Mouse (Mus musculus) CH12.LX (cell line): ENCODE data around the gene Ing1. TPM values are rescaled to one million over a fixed set of nuclear protein-coding genes. Genes with fewer than 3 reads are reported as not detected.
A peak's percentile ranks its signal among the peaks of the same experiment; 100 is the strongest.

Source experiments
- DNase-seq: peaks from one replicate; pipeline ENCODE4 v3.0.0-alpha.2; 2013; ENCODE audit errors: extremely low read depth
- H3K27ac ChIP-seq: 2 replicates; pipeline ENCODE4 v1.5.1; 2012; ENCODE audit warnings: low read depth, mild to moderate bottlenecking, control low read depth, moderate library complexity; ENCODE audit not compliant: insufficient read depth
- H3K27me3 ChIP-seq: replicated peaks from 2 replicates; pipeline ENCODE3; 2012; ENCODE audit warnings: inconsistent platforms
- H3K36me3 ChIP-seq, 2 experiments: replicated peaks in 1 of 2; 2 replicates each; pipeline versions ENCODE3 to v1.6.1; 2012; ENCODE audit warnings: inconsistent platforms in 1 of 2, low read length in 1 of 2, mild to moderate bottlenecking in 1 of 2, mixed read lengths in 1 of 2, moderate library complexity in 1 of 2; ENCODE audit not compliant: control insufficient read depth in 1 of 2, insufficient read depth in 1 of 2
- H3K4me1 ChIP-seq, 2 experiments: 2 replicates each; pipeline ENCODE4 v1.6.1; 2012; ENCODE audit warnings: inconsistent platforms in 1 of 2, moderate library complexity in 1 of 2; ENCODE audit not compliant: insufficient read depth in 2 of 2, control insufficient read depth in 1 of 2
- H3K4me2 ChIP-seq: 2 replicates; pipeline ENCODE4 v1.6.1; 2012; ENCODE audit warnings: low read depth, mild to moderate bottlenecking, control low read depth; ENCODE audit not compliant: poor library complexity, insufficient read depth, severe bottlenecking
- H3K4me3 ChIP-seq, 3 experiments: fragments of 150-350 bp in 1 of 3; sonication (generic) in 1 of 3; replicated peaks in 1 of 3; 2 replicates each; pipeline versions ENCODE3 to v1.5.1; 2011 to 2012; ENCODE audit warnings: low read depth in 2 of 3, low read length in 2 of 3, mild to moderate bottlenecking in 2 of 3, moderate library complexity in 2 of 3, control low read depth in 1 of 3, improper control_type of control experiment in 1 of 3, inconsistent platforms in 1 of 3, mixed read lengths in 1 of 3; ENCODE audit not compliant: poor library complexity in 1 of 3
- H3K79me2 ChIP-seq: replicated peaks from 2 replicates; pipeline ENCODE4 v1.6.1; 2012; ENCODE audit warnings: mild to moderate bottlenecking, moderate library complexity; ENCODE audit not compliant: control insufficient read depth, poor library complexity, insufficient read depth, severe bottlenecking; ENCODE audit errors: extremely low read depth
- H3K9ac ChIP-seq: 2 replicates; pipeline ENCODE4 v1.6.1; 2012; ENCODE audit warnings: low read depth, mild to moderate bottlenecking, control low read depth, moderate library complexity; ENCODE audit not compliant: insufficient read depth
- H3K9me3 ChIP-seq: replicated peaks from 2 replicates; pipeline ENCODE3; 2012; ENCODE audit warnings: low read length, inconsistent platforms, mixed read lengths
- BHLHE40 ChIP-seq: IDR thresholded peaks from 2 replicates; pipeline ENCODE4 v1.6.1; 2011; ENCODE audit warnings: mild to moderate bottlenecking, low read depth, low read length, improper control_type of control experiment
- CHD1 ChIP-seq: IDR thresholded peaks from 2 replicates; pipeline ENCODE4 v1.6.1; 2012; ENCODE audit warnings: low read depth, low read length, improper control_type of control experiment, inconsistent platforms
- CHD2 ChIP-seq: IDR thresholded peaks from 2 replicates; pipeline ENCODE4 v1.6.1; 2011; ENCODE audit warnings: low read length, improper control_type of control experiment
- E2F4 ChIP-seq: IDR thresholded peaks from 2 replicates; pipeline ENCODE4 v1.6.1; 2011; ENCODE audit warnings: low read depth, low read length, improper control_type of control experiment; ENCODE audit not compliant: insufficient replicate concordance
- ELF1 ChIP-seq: IDR thresholded peaks from 2 replicates; pipeline ENCODE4 v1.6.1; 2014; ENCODE audit warnings: low read depth, mild to moderate bottlenecking, inconsistent platforms, low read length, improper control_type of control experiment
- GABPA ChIP-seq: IDR thresholded peaks from 2 replicates; pipeline ENCODE4 v1.6.1; 2012; ENCODE audit warnings: low read depth, low read length, improper control_type of control experiment, inconsistent platforms; ENCODE audit not compliant: insufficient replicate concordance
- HCFC1 ChIP-seq: IDR thresholded peaks from 2 replicates; pipeline ENCODE4 v1.6.1; 2012; ENCODE audit warnings: low read depth, mild to moderate bottlenecking, inconsistent platforms, low read length, improper control_type of control experiment
- IRF4 ChIP-seq: IDR thresholded peaks from 2 replicates; pipeline ENCODE4 v1.6.1; 2014; ENCODE audit warnings: low read depth, mild to moderate bottlenecking, inconsistent platforms, low read length, improper control_type of control experiment
- JUN ChIP-seq: IDR thresholded peaks from 2 replicates; pipeline ENCODE4 v1.6.1; 2011; ENCODE audit warnings: low read depth, mild to moderate bottlenecking, low read length, improper control_type of control experiment, moderate library complexity; ENCODE audit not compliant: insufficient read depth
- JUND ChIP-seq: conservative IDR thresholded peaks from 2 replicates; pipeline ENCODE4 v1.6.1; 2011; ENCODE audit warnings: low read depth, low read length, improper control_type of control experiment
- KAT2A ChIP-seq: IDR thresholded peaks from 2 replicates; pipeline ENCODE4 v1.6.1; 2012; ENCODE audit warnings: low read length, improper control_type of control experiment, inconsistent platforms; ENCODE audit not compliant: insufficient replicate concordance
- MAFK ChIP-seq: IDR thresholded peaks from 2 replicates; pipeline ENCODE4 v1.6.1; 2011; ENCODE audit warnings: low read length, improper control_type of control experiment; ENCODE audit not compliant: insufficient replicate concordance
- MAX ChIP-seq: IDR thresholded peaks from 2 replicates; pipeline ENCODE4 v1.6.1; 2011; ENCODE audit warnings: low read length, improper control_type of control experiment
- MAZ ChIP-seq: IDR thresholded peaks from 2 replicates; pipeline ENCODE4 v1.6.1; 2012; ENCODE audit warnings: low read depth, mild to moderate bottlenecking, inconsistent platforms, low read length, improper control_type of control experiment, moderate library complexity
- MEF2A ChIP-seq: IDR thresholded peaks from 2 replicates; pipeline ENCODE4 v1.6.1; 2014; ENCODE audit warnings: low read depth, mild to moderate bottlenecking, inconsistent platforms, low read length, improper control_type of control experiment, borderline replicate concordance
- MXI1 ChIP-seq: IDR thresholded peaks from 2 replicates; pipeline ENCODE4 v1.6.1; 2011; ENCODE audit warnings: mild to moderate bottlenecking, low read depth, low read length, improper control_type of control experiment
- MYC ChIP-seq: IDR thresholded peaks from 2 replicates; pipeline ENCODE4 v1.6.1; 2011; ENCODE audit warnings: low read depth, mild to moderate bottlenecking, improper control_type of control experiment, low read length
- NELFE ChIP-seq: IDR thresholded peaks from 2 replicates; pipeline ENCODE4 v1.6.1; 2011; ENCODE audit warnings: low read depth, low read length, improper control_type of control experiment
- NRF1 ChIP-seq: IDR thresholded peaks from 2 replicates; pipeline ENCODE4 v1.6.1; 2014; ENCODE audit warnings: low read depth, mild to moderate bottlenecking, inconsistent platforms, low read length, improper control_type of control experiment, moderate library complexity
- PAX5 ChIP-seq: IDR thresholded peaks from 2 replicates; pipeline ENCODE4 v1.6.1; 2012; ENCODE audit warnings: low read length, inconsistent platforms, mixed read lengths
- RCOR1 ChIP-seq: conservative IDR thresholded peaks from 2 replicates; pipeline ENCODE4 v1.6.1; 2012; ENCODE audit warnings: low read depth, mild to moderate bottlenecking, inconsistent platforms, low read length, improper control_type of control experiment
- SIN3A ChIP-seq: IDR thresholded peaks from 2 replicates; pipeline ENCODE4 v1.6.1; 2012; ENCODE audit warnings: low read length, improper control_type of control experiment, inconsistent platforms
- SMC3 ChIP-seq: IDR thresholded peaks from 2 replicates; pipeline ENCODE4 v1.6.1; 2011; ENCODE audit warnings: low read depth, low read length, improper control_type of control experiment
- TBP ChIP-seq: conservative IDR thresholded peaks from 2 replicates; pipeline ENCODE4 v1.6.1; 2011; ENCODE audit warnings: low read depth, low read length, improper control_type of control experiment
- UBTF ChIP-seq: IDR thresholded peaks from 2 replicates; pipeline ENCODE4 v1.6.1; 2012; ENCODE audit warnings: low read depth, mild to moderate bottlenecking, inconsistent platforms, low read length, improper control_type of control experiment, moderate library complexity
- USF1 ChIP-seq: IDR thresholded peaks from 2 replicates; pipeline ENCODE4 v1.6.1; 2014; ENCODE audit warnings: low read depth, mild to moderate bottlenecking, inconsistent platforms, low read length, improper control_type of control experiment
- ZKSCAN1 ChIP-seq: IDR thresholded peaks from 2 replicates; pipeline ENCODE4 v1.6.1; 2012; ENCODE audit warnings: low read depth, inconsistent platforms, low read length, improper control_type of control experiment, borderline replicate concordance
- ZMIZ1 ChIP-seq: IDR thresholded peaks from 2 replicates; pipeline ENCODE4 v1.6.1; 2012; ENCODE audit warnings: low read depth, mild to moderate bottlenecking, inconsistent platforms, low read length, improper control_type of control experiment
- ZNF384 ChIP-seq: IDR thresholded peaks from 2 replicates; pipeline ENCODE4 v1.6.1; 2012; ENCODE audit warnings: low read depth, low read length, improper control_type of control experiment, inconsistent platforms
- dilution Hi-C: fragments of 300-500 bp; cut with MboI; formaldehyde crosslinking; loops from 2 replicates; pipeline ENCODE4 v1.14.3; 2020; ENCODE audit warnings: low sequenced_read_pairs; ENCODE audit not compliant: extremely low pct_unique_long_range_greater_than_20kb, extremely low pct_ligation_motif_present
- in situ Hi-C: fragments of 300-500 bp; cut with MboI; formaldehyde crosslinking; loops from 3 replicates; pipeline ENCODE4 v1.14.3; 2019; ENCODE audit warnings: low sequenced_read_pairs, low pct_ligation_motif_present, low pct_unique_long_range_greater_than_20kb, mixed read lengths
- polyA plus RNA-seq: library from polyadenylated mRNA; unstranded; fragments of >175 nt; gene quantifications from 2 replicates; pipeline ENCODE4 v1.2.1, GENCODE M21; 2012; ENCODE audit warnings: low read depth; ENCODE audit not compliant: insufficient read length
- total RNA-seq, 2 experiments: library from RNA; depleted of rRNA; stranded (reverse); fragments of 300-350 nt in 1 of 2; fragments of >200 nt in 1 of 2; gene quantifications; 2 replicates each; pipeline ENCODE4 v1.2.3; 2012 to 2014

Gene Ing1
- total and polyA plus RNA-seq, 3 experiments: 30.9 to 47.8 (median 33.8) TPM

- in situ Hi-C loops: no loop called here
- DNase-seq: no peak
- H3K9ac ChIP-seq: peak overlapping the region; percentile 70
- peak overlapping the region; percentile 58 for H3K27ac ChIP-seq
- H3K4me2 ChIP-seq: peak overlapping the region; percentile 17; the same call in 1 of the 2 replicates
- H3K4me3 ChIP-seq: peak overlapping the region; percentile 65 to 77 (median 65)
- H3K4me1 ChIP-seq: peaks cover 10 to 30% of the 10 kb centered on the region in 2 experiments; a peak in 2 of 4 replicates
- peaks cover 39% of the 10 kb centered on the region for H3K79me2 ChIP-seq
- no peaks in the 10 kb centered on the region for H3K27me3 ChIP-seq
- no peaks in the 10 kb centered on the region for H3K9me3 ChIP-seq
- TF ChIP-seq CHD2 (no peak), MXI1 (peak; percentile 65; the same call in 1 of the 2 replicates)
- dilution Hi-C loops: no loop called here
- peaks cover 12 to 21% of the 10 kb centered on the region in 2 experiments for H3K36me3 ChIP-seq
These were observed 2.0 kb downstream of the Ing1 start for GRCm38 (mm10) chr8:11557424-11557767.

- peak overlapping the region; percentile 58 for H3K27ac ChIP-seq
- peak overlapping the region; percentile 17; the same call in 1 of the 2 replicates for H3K4me2 ChIP-seq
- no peaks in the 10 kb centered on the region for H3K27me3 ChIP-seq
- peak overlapping the region; percentile 76 for H3K9ac ChIP-seq
- H3K9me3 ChIP-seq: no peaks in the 10 kb centered on the region
- H3K4me3 ChIP-seq: peak overlapping the region; percentile 77 to 92 (median 83)
- peaks cover 39% of the 10 kb centered on the region for H3K79me2 ChIP-seq
- dilution Hi-C loops: no loop called here
- H3K36me3 ChIP-seq: peaks cover 12 to 21% of the 10 kb centered on the region in 2 experiments
- in situ Hi-C loops: no loop called here
- H3K4me1 ChIP-seq: peaks cover 10 to 30% of the 10 kb centered on the region in 2 experiments; a peak in 2 of 4 replicates
- peak; percentile 99 for DNase-seq
- peak; percentile 78 for TF ChIP-seq SIN3A
- no peak for TF ChIP-seq NRF1
- no peak for TF ChIP-seq CHD1
- peak; percentile 74; the same call in 1 of the 2 replicates for TF ChIP-seq ELF1
- peak; percentile 48; the same call in 1 of the 2 replicates for TF ChIP-seq MAX
- peak; percentile 98 for TF ChIP-seq ZNF384
- TF ChIP-seq JUN: no peak
- TF ChIP-seq BHLHE40: peak; percentile 38; the same call in 1 of the 2 replicates
- TF ChIP-seq ZKSCAN1: no peak
- TF ChIP-seq MXI1: peak; percentile 52; the same call in 1 of the 2 replicates
- no peak for TF ChIP-seq JUND
- TF ChIP-seq E2F4: no peak
- TF ChIP-seq IRF4: peak; percentile 33; the same call in 1 of the 2 replicates
- no peak for TF ChIP-seq PAX5
- TF ChIP-seq GABPA: no peak
- TF ChIP-seq MEF2A: peak; percentile 49; the same call in 1 of the 2 replicates
- 0 out of 2 replicates have a peak, but pooled peaks have one; percentile 5 for TF ChIP-seq CHD2
- no peak for TF ChIP-seq SMC3
- no peak for TF ChIP-seq MAFK
- peak; percentile 26 for TF ChIP-seq HCFC1
- peak; percentile 55; the same call in 1 of the 2 replicates for TF ChIP-seq MAZ
- peak; percentile 100 for TF ChIP-seq ZMIZ1
- TF ChIP-seq USF1: no peak
- no peak for TF ChIP-seq MYC
- TF ChIP-seq UBTF: no peak; the same call in 1 of the 2 replicates
- TF ChIP-seq KAT2A: 0 out of 2 replicates have a peak, but pooled peaks have one; percentile 55
- 0 out of 2 replicates have a peak, but pooled peaks have one; percentile 20 for TF ChIP-seq RCOR1
- peak; percentile 100 for TF ChIP-seq NELFE
- TF ChIP-seq TBP: peak; percentile 98
These were observed 2.6 kb downstream of the Ing1 start for GRCm38 (mm10) chr8:11557768-11558629.
